Mouse (Mus musculus) T-helper 1 cell (primary cell): ENCODE results near the gene Fam131c.

Experiments
- in situ Hi-C: fragments of 300-600 bp; cut with MboI, MseI; formaldehyde crosslinking; loops from one replicate; pipeline ENCODE4 v1.15.1; 2025; ENCODE audit warnings: high pct_unique_total_duplicates

The Fam131c gene

DNA sequence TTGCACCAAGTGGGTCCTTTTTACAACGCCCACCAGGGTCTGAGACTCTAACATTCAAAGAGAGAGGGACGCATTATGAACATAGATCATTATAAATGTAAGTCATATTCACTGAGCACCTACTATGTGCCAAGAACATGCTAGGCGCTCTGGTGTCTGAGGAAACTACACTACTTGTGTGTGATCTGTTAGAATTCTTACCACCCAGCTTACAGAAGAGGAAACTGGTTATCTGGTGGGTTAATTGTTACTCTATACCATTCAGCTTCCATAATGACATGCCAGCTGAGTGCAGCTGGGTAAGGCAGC is 37.2 kb downstream of the Fam131c start:
- in situ Hi-C loops, result loop anchor here (5.0 kb wide), 1 partner anchor 152 kb away; no protein-coding TSS in a partner anchor

DNA sequence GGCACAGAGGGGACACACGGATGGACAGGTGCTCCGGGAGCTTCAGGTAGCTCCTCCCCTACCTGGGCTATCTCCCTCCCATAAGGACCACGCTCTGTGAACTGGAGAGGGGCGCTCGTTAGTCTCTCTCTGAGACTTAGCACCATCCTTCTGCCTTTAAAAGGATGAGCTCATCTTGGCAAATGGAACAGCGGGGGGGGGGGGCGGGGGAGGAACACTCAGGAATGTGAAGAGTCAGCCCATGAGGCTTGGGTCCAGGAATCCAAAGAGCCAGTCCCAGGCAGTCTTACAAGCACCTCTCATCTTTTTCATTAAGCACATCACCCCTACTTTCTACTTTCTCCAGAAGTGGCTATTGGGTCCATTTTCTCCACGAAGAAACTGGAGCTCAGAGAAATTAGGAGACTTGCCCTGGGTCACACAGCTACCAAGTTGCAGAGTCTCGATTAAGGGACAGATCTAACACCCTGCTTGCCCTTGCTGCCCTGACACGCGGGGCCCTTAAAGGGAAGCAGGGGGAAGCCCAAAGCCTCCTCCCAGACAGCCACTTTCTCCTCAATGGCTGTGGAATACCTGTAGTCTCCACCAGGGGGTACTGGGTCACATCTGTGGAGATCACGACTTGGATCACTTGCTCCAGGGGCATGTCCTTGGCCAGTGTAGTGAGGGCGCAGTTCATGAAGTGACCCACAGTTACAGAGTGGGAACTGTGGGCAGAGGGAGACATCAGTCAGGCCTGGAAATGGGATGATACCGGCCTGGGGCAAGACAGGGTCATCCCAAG is 38.7 kb downstream of the Fam131c start:
- in situ Hi-C loops, result loop anchor here (5.0 kb wide), 1 partner anchor 151 kb away; no protein-coding TSS in a partner anchor

DNA sequence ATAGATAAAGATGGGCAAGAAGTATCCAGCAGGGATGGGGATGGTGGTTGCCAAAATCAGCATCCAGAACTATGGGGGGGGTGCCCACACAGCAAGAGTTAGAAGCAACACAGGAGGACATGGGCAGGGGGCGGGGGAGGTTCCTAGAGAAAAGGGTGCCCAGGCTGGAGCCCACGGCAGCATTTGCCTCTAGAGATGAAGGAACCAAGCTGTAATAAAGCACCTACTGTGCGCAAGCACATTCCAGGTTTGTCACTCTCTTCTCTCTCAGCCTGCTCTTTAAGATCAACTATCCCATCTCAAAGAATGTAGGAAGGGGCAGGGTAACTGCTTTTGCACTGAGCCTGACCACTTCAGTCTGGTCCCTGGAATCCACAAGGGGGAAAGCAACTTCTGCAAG is 40.6 kb downstream of the Fam131c start:
- in situ Hi-C loops, result loop anchor here (5.0 kb wide), 1 partner anchor 149 kb away; no protein-coding TSS in a partner anchor

DNA sequence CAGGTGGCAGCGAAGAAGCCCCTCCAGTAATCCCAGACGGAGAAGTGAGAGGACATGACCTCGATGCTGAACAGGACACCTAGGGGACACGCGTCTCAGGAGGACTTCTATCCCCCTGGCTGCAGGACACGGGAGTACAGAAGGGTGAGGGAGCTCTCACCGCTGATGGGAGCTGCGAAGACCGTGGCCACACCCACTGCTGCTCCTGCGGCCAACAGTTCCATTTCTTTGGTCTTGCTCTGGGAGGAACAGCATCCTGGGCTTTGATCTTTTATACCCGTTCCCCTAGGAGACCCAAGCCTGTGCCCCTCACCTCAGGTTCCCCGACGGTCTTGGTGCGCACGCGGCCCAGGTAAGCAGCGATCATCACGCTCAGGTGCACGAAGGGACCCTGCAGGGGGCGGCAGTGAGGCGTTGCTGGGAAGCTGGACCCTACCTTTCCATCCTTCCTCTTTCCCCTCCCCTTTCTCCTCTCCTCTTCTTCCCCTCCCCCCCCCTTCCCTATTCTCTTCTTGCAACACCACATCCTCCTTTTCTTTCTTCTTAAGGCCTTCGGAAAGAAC is 43.5 kb downstream of the Fam131c start:
- in situ Hi-C loops, result no loop called here

DNA sequence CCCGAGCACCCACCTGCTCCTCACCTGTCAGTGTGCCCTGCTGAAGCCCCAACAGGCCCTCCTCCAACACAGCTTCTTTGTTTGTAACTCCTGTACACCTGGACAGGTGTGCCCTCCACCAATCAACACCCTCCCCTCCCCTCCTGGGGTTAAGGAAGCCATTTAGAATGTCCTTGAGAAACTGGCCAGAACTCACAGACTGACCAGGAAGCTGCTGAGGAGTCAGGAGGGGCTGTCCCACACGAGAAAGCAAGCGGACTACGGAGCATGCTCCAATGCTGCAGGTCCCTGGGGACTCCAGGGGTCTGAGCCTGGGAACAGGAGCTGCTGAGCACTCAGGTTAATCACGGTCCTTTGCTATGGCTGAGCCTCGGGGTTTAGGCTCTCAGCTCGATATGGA is 47.9 kb downstream of the Fam131c start, which contains the start of gene Clcnkb:
Gene Clcnkb (minus strand): TSS at position 91 of the 400 bp plus-strand sequence.
- in situ Hi-C loops, result no loop called here

DNA sequence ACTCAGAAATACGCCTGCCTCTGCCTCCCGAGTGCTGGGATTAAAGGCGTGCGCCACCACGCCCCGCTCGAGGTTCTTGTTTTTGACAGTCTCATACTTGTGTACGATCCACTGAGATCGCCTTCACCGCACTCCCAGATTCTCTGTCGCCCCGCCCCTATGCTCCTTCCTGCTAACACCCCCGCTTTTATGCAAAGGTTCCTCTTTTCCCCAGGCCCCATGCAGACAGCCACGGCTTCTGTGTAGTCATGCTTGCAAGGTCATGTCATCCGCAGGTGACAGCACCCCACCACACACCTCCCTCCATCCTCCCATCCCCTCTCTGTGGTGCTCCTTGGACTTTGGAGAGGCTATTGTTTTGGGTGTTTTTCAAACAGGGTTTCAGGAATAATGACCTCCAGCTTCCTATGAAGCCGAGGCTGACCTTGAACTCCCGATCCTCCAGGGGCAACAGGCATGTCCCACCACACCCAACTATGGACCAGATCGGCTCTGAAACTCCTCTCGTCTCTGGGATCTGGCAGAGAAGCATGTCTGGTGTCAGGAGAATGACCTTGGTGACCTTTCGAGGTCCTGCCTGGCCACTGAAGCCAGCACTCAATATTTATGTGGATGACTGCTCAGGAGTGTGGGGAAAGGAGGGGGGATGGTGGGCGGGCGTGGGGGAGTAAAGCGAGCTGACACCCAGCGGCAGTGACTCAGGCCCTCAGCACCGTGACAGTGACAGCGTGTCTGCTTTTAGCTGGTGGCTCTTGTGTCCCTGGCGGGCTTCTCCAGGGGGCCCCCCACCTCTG is 51.6 kb downstream of the Fam131c start:
- in situ Hi-C loops, result loop anchor here (10.0 kb wide), 1 partner anchor 715 kb away; the partner anchor contains the start of gene Rcc2

DNA sequence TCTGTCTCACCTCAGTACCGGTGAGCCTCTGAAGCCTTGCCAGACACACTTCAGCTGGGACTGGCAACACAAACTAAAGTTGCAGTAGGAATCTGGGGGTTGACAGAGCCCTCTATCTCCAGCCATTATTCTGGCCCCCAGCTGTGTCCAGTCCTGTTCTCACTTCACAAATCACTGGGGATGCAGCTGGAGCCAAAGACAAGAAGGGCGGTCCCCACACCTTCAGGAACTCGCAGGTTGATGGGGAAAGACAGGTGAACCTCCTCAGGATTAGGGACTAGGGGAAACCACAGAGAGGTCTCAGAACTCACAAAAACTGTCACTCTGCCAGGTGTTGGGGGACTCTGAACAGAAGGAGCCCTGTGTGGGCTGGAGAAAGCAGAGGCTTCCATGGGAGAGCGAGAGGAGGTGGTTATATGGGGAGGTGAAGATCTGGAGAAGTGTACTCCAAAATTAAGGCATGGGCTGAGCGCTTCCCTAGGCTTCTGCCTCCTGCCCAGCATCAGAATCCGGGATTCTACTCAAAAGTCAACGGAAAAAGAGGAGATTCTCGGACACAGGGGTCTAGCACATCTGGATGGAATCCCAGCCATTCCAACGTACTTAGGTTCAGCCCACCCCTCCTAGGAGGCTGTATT is 52.3 kb downstream of the Fam131c start, which contains the start of gene Hspb7:
Gene Hspb7 (plus strand): TSS at position 588 of the 638 bp plus-strand sequence.
- in situ Hi-C loops, result loop anchor here (10.0 kb wide), 1 partner anchor 716 kb away; the partner anchor contains the start of gene Rcc2

DNA sequence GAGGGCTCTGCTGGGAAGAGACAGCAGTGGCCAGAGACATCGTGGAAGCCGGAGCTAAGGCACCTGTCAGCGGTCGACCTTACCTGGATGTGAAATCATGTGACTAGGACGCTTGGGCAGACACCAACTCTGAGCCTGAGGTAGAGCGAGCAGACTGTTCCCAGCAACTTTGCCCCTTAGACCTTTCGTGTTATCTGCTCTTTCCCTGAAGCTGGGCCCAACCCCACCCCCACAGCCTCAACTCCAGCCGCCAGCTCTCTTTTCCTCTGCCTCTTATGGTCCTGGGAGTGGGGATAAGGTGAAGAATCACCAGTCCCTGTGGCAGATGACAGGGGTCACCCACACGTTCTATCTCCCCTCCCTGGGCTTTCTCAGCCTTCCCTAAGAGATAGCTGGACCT is 52.9 kb downstream of the Fam131c start:
- in situ Hi-C loops, result loop anchor here (10.0 kb wide), 1 partner anchor 716 kb away; the partner anchor contains the start of gene Rcc2

DNA sequence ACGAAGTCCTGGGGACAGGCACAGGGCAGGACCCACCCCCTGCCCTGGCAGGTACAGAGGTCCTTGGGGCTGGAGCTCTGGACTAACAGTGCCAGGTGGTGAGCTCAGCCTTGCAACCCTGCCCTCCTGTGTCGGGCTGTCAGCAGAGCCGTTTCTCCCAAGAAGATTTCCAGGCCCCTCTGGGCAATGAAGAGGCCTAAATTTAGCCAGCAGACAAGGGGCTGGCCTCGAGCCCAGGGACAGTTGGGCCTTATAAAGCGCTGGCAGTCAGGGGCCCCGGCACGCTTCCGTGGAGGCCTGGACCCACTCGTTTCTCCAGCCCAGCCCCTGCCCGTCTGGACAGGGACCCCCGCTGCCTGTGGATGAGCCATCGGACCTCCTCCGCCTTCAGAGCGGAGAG is 53.4 kb downstream of the Fam131c start:
- in situ Hi-C loops, result loop anchor here (10.0 kb wide), 1 partner anchor 717 kb away; the partner anchor contains the start of gene Rcc2

DNA sequence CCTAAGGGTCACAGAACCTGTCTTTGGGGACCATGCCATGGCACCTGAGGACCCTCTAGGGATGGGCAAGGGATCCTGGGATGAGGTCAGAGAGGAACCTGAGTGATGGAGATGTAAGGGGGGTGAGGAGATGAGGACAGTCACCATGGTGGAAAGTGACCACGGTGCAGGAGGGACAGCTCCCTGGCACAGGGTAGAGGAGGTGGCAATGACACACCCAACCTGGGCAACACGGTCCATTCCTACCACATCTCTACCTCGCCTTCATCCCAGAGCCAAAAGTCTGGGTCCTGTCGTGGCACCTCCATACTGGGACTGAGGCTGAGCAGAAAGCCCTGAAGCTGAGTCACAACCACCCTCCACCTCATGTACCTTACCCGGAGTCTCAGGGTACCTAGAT is 54.8 kb downstream of the Fam131c start:
- in situ Hi-C loops, result loop anchor here (10.0 kb wide), 1 partner anchor 718 kb away; the partner anchor contains the start of gene Rcc2

DNA sequence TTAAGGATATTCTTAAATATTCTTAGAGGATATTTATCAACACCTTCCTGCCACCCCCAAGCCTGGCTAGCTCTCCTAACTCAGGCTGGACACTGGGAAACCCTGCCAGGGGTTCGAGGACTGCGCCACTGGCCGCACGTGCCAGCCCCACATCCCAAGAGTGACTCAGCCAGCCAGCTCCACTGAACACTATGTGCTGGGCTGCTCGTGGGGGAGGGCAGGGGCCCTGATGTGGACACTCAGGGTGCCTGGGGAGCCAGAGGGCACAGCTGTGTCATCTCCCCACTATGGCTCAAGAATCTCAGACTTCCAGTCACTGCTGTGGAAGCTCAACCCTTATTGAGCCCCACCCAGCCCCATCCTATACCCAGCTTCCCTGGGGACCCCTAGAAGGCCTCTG is 55.3 kb downstream of the Fam131c start:
- in situ Hi-C loops, result loop anchor here (10.0 kb wide), 1 partner anchor 718 kb away; the partner anchor contains the start of gene Rcc2

DNA sequence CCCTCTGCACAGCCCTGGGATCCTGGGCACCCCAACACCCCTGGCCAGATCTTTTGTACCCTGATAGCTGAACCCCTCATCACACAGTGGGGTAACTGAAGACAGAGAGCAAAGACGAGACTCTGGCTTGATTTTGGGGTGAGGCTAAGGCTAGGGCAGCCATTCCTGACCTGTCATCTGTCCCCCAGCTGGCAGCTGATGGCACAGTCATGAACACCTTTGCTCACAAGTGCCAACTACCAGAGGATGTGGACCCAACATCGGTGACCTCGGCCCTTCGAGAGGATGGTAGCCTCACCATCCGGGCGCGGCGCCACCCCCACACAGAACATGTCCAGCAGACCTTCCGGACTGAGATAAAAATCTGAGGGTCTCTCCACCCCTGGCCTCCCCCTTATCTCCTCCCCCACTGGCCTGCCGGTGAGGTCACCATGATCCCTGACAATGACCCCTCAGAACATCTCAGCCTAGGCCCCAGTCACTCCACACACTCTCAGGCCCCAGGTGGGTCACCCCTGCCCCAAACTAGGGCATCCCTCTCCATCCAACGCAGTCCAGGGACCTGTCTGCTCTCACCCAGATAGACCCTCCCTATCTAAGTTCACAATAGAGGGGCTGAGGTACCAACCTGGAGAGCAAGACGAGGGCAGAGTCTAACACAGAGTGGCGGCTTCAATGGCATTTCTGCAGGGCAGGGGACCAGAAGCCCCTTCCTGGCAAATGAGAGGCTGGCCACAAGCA is 55.8 kb downstream of the Fam131c start:
- in situ Hi-C loops, result loop anchor here (10.0 kb wide), 1 partner anchor 719 kb away; the partner anchor contains the start of gene Rcc2

DNA sequence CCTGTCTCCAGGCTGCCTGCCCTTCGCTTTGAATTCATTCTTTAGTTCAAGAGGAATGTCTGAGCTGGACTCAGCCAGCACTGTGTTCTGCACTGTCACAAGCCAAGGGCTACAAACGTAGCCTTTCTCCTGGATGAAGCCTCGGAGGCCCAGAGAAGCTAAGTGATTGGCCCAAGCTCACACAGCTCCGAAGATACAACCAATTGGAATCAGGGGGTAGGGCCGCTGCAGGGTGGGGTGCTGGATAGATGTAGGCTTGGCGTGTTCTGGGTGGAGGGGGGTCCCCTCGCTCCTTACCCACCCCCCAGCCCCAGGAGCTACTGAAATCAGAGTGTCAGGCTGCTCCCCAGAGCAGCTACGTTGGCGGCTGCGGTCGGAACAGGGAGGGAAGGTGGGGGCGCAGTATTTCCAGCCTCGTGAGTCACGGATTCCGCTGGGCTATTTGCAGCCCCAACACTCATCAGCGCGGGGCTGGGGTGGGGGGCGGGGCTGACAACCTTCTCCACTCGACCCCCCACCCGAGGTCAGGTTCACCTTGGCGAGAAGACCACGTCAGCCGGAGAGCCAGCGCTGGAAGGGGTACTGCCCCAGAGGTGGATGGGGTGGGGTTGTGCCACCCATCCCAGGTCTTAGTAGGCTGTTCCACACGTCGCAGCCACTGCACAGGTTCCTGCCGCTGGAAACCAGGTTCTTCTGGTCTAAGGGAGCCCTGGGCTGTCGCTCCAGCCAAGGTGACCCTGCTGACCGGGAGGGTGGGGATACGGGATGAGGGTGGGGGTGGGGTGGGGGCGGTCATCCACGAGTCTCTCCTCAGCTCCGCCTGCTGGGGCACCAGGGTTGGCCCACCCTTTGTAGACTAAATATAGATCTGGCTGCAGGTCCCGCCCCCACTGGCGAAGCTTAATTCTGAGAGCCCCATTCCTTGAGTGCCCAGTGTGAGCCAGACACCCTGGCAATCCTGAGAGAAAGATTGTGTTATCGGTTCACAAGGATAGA is 57.8 kb downstream of the Fam131c start:
- in situ Hi-C loops, result loop anchor here (10.0 kb wide), 1 partner anchor 721 kb away; the partner anchor contains the start of gene Rcc2

DNA sequence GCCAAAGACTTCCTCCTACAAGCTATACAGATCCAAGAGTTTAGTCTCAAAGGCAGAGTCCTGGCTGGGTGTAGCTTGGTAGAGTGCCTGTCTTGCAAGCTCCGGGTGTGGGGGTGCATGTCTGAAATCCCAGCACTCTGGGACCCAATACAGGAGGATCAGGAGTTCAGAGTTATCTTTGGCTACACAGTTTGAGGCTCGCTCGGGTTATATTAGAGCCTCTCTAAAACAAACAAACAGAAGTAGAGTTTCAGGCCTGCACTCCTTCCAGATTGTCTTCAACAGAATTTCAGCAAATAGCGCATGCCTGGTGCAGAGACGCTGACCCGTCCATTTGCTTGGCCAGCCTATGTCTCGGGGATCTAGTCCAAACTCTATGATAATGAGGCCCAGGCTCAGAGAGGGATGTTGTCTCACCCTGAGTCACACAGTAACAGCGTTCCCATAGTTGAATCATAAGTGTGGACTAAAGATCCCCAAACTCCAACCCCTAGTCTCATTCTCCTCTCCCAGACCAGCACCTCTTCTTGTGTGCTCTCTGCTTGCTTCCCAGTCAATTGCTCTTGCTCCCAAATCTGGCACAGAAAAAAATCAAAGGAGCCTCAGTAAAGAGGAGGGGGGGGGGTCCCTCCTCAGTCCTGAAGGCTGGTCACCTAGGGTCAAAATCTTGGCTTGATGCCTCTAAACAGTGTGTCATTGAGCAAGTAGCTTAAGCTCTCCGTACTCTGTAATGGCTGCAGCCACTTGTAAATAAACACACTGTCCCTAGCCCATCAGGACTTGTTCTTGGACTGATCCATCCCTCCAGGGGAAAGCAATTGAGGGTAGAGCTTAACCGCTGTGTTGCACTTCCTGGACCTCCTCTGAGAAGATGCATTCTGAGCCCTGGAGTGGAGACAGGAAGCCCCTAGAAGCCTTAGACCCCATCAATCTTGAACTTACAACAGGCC is 59.1 kb downstream of the Fam131c start:
- in situ Hi-C loops, result loop anchor here (10.0 kb wide), 1 partner anchor 722 kb away; the partner anchor contains the start of gene Rcc2

DNA sequence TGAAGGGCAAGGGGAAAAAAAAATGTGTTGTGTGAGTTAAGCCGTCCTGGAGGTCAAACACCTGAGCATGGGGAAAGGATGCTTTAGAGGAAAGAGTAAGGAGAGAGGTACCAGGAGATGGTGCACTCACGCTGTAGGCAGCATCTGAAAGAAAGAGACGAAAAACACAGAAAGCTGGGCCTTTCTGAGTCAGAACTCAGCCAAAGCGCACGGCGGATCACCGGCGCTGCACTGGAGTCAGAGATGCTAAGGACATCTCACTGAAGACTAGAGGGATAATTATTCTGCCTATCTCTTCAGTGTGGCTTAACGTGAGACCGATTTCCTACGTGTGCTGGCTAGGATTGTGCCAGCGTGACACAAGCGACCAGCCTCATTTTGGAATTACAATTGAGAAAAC is 59.9 kb downstream of the Fam131c start:
- in situ Hi-C loops, result loop anchor here (10.0 kb wide), 1 partner anchor 723 kb away; the partner anchor contains the start of gene Rcc2

DNA sequence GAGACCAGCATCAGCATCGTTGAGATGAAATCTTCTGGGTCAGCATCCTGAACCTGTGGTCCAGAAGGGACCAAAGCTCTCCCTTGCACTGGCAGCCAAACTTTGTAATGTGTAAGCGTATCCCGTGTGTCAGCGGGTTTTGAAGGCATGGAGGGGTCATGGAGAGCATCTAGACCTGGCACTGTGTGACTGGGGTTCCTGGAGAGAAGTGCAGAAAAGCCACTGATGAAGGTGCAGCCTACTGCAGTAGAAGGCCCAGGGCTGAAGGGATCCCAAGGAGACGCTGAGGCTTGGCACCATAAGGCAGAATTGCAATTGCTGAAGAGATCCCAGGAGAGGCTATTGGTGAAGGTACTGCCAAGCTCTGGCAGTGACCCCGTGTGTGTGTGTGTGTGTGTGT is 61.4 kb downstream of the Fam131c start:
- in situ Hi-C loops, result loop anchor here (10.0 kb wide), 1 partner anchor 725 kb away; the partner anchor contains the start of gene Rcc2

DNA sequence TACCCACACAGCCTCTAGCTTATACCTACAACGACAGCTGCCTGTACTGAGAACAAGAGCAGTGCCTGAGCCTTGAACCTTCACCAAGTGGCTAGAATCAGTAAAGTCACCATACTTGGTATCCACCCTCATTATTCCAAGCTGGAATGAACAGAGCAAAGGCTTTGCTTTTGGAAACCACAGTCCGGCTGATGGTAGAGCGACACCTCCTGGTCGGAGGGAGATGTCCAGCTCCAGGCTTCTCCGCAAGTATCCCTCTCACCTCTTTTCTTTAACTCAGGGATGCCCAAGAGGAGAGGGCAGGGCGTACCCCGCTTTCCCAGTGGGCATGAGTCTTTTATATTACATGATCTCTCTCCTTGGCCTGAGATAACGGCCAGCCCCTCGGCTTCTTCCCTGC is 61.8 kb downstream of the Fam131c start:
- in situ Hi-C loops, result loop anchor here (10.0 kb wide), 1 partner anchor 725 kb away; the partner anchor contains the start of gene Rcc2

DNA sequence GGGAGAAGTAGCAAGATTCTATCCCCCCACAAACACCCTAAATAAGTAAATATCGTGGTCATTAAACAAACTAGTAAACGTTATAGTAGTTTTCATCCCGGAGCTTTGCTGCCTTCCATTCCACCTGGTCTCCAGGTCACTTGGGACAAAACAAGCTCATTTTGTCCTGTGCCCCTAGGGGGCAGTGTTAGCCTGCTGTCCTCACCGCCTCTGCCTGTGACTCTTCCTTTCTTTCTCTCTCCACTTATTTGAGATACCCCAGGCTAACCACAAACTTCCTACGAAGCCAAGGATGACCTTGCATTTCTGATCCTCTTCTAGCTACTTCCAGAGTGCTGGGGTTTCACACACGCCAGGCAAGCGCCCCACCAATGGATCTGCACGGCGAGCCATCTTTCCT is 63.0 kb downstream of the Fam131c start:
- in situ Hi-C loops, result no loop called here
